Comparison of ENCODE assay signal across 14 mouse cellular contexts in genomic region chr17:8343416-8343815, GRCm38 (mm10). TPM values are rescaled to one million over a fixed set of nuclear protein-coding genes. Genes with fewer than 3 reads are reported as not detected.
DNase-seq lines count a peak whose midpoint lies in the region; ATAC-seq lines count a peak whose summit lies in the region.
"Had no signal": no experiment of that assay in that cellular context is flagged by ENCODE, and none has a peak within 500 bp of the region (broad histone marks: within the 10 kb centered on the region; RNA-seq: fewer than 3 reads in every experiment).

No protein-coding gene starts in this region.

- no peak for DNase-seq in hindbrain, embryonic 10.5 days (ENCODE audit: low spot score)
- DNase-seq in left cerebral cortex, postnatal 4 days = peak; percentile 60
- no peak for DNase-seq in left cerebral cortex, postnatal 36 days (ENCODE audit: low spot score in 2 of 2)
- peak; percentile 86 for DNase-seq in kidney, adult 9 months
- no peak for DNase-seq in gastrocnemius, postnatal 25 days
- DNase-seq: spleen, adult 18-20 months had no signal

- H3K36me3 ChIP-seq in hindbrain, embryonic 13.5 days = no peaks in the 10 kb centered on the region
- no peaks in the 10 kb centered on the region for H3K36me3 ChIP-seq in hindbrain, embryonic 10.5 days
- H3K36me3 ChIP-seq in midbrain, embryonic 15.5 days (replicated peaks) = no peaks in the 10 kb centered on the region
- H3K36me3 ChIP-seq: embryonic facial prominence, embryonic 13.5 days; limb, embryonic 10.5 days had no signal

- no peak for ATAC-seq in hindbrain, embryonic 13.5 days (ENCODE audit: low FRiP score)
- ATAC-seq in midbrain, embryonic 15.5 days (replicated peaks) = no peak

- H3K27ac ChIP-seq in hindbrain, embryonic 13.5 days = no peak overlapping the region
- H3K27ac ChIP-seq in hindbrain, embryonic 10.5 days = no peak overlapping the region
- H3K27ac ChIP-seq in midbrain, embryonic 15.5 days = no peak overlapping the region
- H3K27ac ChIP-seq: embryonic facial prominence, embryonic 13.5 days; kidney, postnatal 0 days; limb, embryonic 10.5 days had no signal

- peak overlapping the region; percentile 25 for H3K4me2 ChIP-seq in hindbrain, embryonic 13.5 days
- peak overlapping the region; percentile 40 for H3K4me2 ChIP-seq in midbrain, embryonic 15.5 days
- H3K4me2 ChIP-seq: embryonic facial prominence, embryonic 13.5 days had no signal

- H3K27me3 ChIP-seq in hindbrain, embryonic 13.5 days = peaks cover 25% of the 10 kb centered on the region
- peaks cover 61% of the 10 kb centered on the region for H3K27me3 ChIP-seq in hindbrain, embryonic 10.5 days (ENCODE audit: insufficient read depth, poor library complexity, severe bottlenecking)
- no peaks in the 10 kb centered on the region for H3K27me3 ChIP-seq in midbrain, embryonic 15.5 days (replicated peaks)
- H3K27me3 ChIP-seq: CH12.LX had no signal

- H3K9ac ChIP-seq in hindbrain, embryonic 13.5 days = 0 out of 2 replicates have a peak overlapping the region, but pooled peaks have one; percentile 29
- 0 out of 2 replicates have a peak overlapping the region, but pooled peaks have one; percentile 12 for H3K9ac ChIP-seq in midbrain, embryonic 15.5 days
- H3K9ac ChIP-seq: embryonic facial prominence, embryonic 13.5 days had no signal

- peaks cover 41% of the 10 kb centered on the region for H3K4me1 ChIP-seq in hindbrain, embryonic 13.5 days (replicated peaks)
- peaks cover 25% of the 10 kb centered on the region for H3K4me1 ChIP-seq in hindbrain, embryonic 10.5 days (replicated peaks)
- peaks cover 43% of the 10 kb centered on the region for H3K4me1 ChIP-seq in midbrain, embryonic 15.5 days

- no peaks in the 10 kb centered on the region for H3K9me3 ChIP-seq in hindbrain, embryonic 13.5 days
- H3K9me3 ChIP-seq in hindbrain, embryonic 10.5 days = no peaks in the 10 kb centered on the region
- H3K9me3 ChIP-seq in midbrain, embryonic 15.5 days = no peaks in the 10 kb centered on the region
- H3K9me3 ChIP-seq: embryonic facial prominence, embryonic 13.5 days; limb, embryonic 10.5 days had no signal

- 81% methylated on average over 6 of the region's 6 CpGs for WGBS in hindbrain, embryonic 13.5 days
- WGBS in hindbrain, embryonic 10.5 days = 80% methylated on average over 6 of the region's 6 CpGs
- 46% methylated on average over 6 of the region's 6 CpGs for WGBS in midbrain, embryonic 15.5 days

- H3K4me3 ChIP-seq in hindbrain, embryonic 13.5 days = no peak overlapping the region
- H3K4me3 ChIP-seq in hindbrain, embryonic 10.5 days = no peak overlapping the region
- 0 out of 2 replicates have a peak overlapping the region, but pooled peaks have one; percentile 2 for H3K4me3 ChIP-seq in midbrain, embryonic 15.5 days
- H3K4me3 ChIP-seq: embryonic facial prominence, embryonic 13.5 days; limb, embryonic 10.5 days had no signal

- intact Hi-C loops in left cerebral cortex, postnatal 4 days (cut with DNase I) = no loop called here
- intact Hi-C loops in left cerebral cortex, postnatal 36 days (cut with DNase I) = no loop called here

RNA-seq across cellular contexts. Expression of gene Prr18, which starts 6.2 kb away (rescaled TPM):
- 9.6 TPM in 2 replicates for polyA plus RNA-seq in hindbrain, embryonic 13.5 days (2015; fragmentation: Nextera tagmentation; extraction: Ambion mirVana)
- 0.44 and 0.89 TPM in 2 replicates for polyA plus RNA-seq in hindbrain, embryonic 10.5 days (2016; fragmentation: Nextera tagmentation; extraction: Ambion mirVana)
- 10 to 100 TPM; 23.2 to 24.6 TPM for total RNA-seq in left cerebral cortex, postnatal 4 days (2021)
- 10 to 100 TPM; 14.4 to 23.3 TPM for total RNA-seq in left cerebral cortex, postnatal 36 days (2021)
- polyA plus RNA-seq in midbrain, embryonic 15.5 days (2015; fragmentation: Nextera tagmentation; extraction: Ambion mirVana) = 19.1 and 19.9 TPM in 2 replicates
- total RNA-seq in gastrocnemius, postnatal 25 days (2021) = under 1 TPM; 0.08 to 0.10 TPM

RNA-seq across cellular contexts. Expression of gene T2, which starts 12.4 kb away (rescaled TPM):
- 0.38 and 0.62 TPM in 2 replicates for polyA plus RNA-seq in hindbrain, embryonic 13.5 days (2015; fragmentation: Nextera tagmentation; extraction: Ambion mirVana)
- 0.42 and 0.82 TPM in 2 replicates for polyA plus RNA-seq in hindbrain, embryonic 10.5 days (2016; fragmentation: Nextera tagmentation; extraction: Ambion mirVana)
- under 1 TPM; 0.32 to 0.70 TPM for total RNA-seq in left cerebral cortex, postnatal 4 days (2021)
- under 1 TPM; 0.32 to 0.68 TPM for total RNA-seq in left cerebral cortex, postnatal 36 days (2021)
- 0.64 and 0.97 TPM in 2 replicates for polyA plus RNA-seq in midbrain, embryonic 15.5 days (2015; fragmentation: Nextera tagmentation; extraction: Ambion mirVana)
- not detected for total RNA-seq in gastrocnemius, postnatal 25 days (2021)
- total RNA-seq: CH12.LX; gastrocnemius, postnatal 4 days had no signal
- polyA plus RNA-seq: liver, embryonic 16.5 days had no signal

RNA-seq across cellular contexts. Expression of gene Sft2d1, which starts 32.5 kb away (rescaled TPM):
- polyA plus RNA-seq in hindbrain, embryonic 13.5 days (2015; fragmentation: Nextera tagmentation; extraction: Ambion mirVana) = 151 and 154 TPM in 2 replicates
- 76.0 and 97.4 TPM in 2 replicates for polyA plus RNA-seq in hindbrain, embryonic 10.5 days (2016; fragmentation: Nextera tagmentation; extraction: Ambion mirVana)
- 10 to 100 TPM; 80.4 to 81.6 TPM for total RNA-seq in left cerebral cortex, postnatal 4 days (2021)
- 10 to 100 TPM; 48.0 to 71.2 TPM for total RNA-seq in left cerebral cortex, postnatal 36 days (2021)
- 191 and 200 TPM in 2 replicates for polyA plus RNA-seq in midbrain, embryonic 15.5 days (2015; fragmentation: Nextera tagmentation; extraction: Ambion mirVana)
- total RNA-seq in gastrocnemius, postnatal 25 days (2021) = 1 to 10 TPM; 6.8 to 8.0 TPM

Comparison
In these comparisons a context has a peak if more than half of its experiments do, and no peak if none do; other contexts are left out.
1. DNase-seq: peak in left cerebral cortex, postnatal 4 days (single experiment) and kidney, adult 9 months (single experiment); none in hindbrain, embryonic 10.5 days (single experiment), left cerebral cortex, postnatal 36 days (0 of 2) and gastrocnemius, postnatal 25 days (single experiment).
2. RNA of gene Prr18, which starts 6.2 kb away (total RNA-seq): 23.2 to 24.6 TPM in left cerebral cortex, postnatal 4 days and 14.4 to 23.3 TPM in left cerebral cortex, postnatal 36 days; 0.08 to 0.10 TPM in gastrocnemius, postnatal 25 days; every median in the first group is over 10 times any median in the second.
3. RNA of gene Sft2d1, which starts 32.5 kb away (total RNA-seq): 80.4 to 81.6 TPM in left cerebral cortex, postnatal 4 days and 48.0 to 71.2 TPM in left cerebral cortex, postnatal 36 days; 6.8 to 8.0 TPM in gastrocnemius, postnatal 25 days; every median in the first group is over 4 times any median in the second.